Mouse (Mus musculus) heart, embryonic 11.5 days (tissue): ENCODE measurements at regions not wholly inside any gene's neighbourhood (a gene's known extent, or its start where the extent isn't known, plus 50 kb on each side); places are given as distances from the start of the nearest gene placed in this dataset.
"Not testable (repeated sequence)": the region's sequence is repeated elsewhere in the genome, so short reads cannot be mapped to it uniquely, and the experiment has no call there.

Experiments
- ATAC-seq: fragments of 200-750 bp; cut with Nextera tagmentation; replicated peaks from 2 replicates; pipeline ENCODE4 v1.8.0; 2017; ENCODE audit warnings: moderate library complexity; ENCODE audit not compliant: insufficient number of reproducible peaks, low FRiP score, low TSS enrichment
- H3K27ac ChIP-seq: fragments of 300-500 bp; sonication (generic); 2 replicates; pipeline ENCODE4 v1.5.1; 2014; ENCODE audit warnings: mild to moderate bottlenecking, low read depth, low read length
- H3K27me3 ChIP-seq: fragments of 300-500 bp; sonication (generic); 2 replicates; pipeline ENCODE4 v1.6.1; 2014; ENCODE audit warnings: mild to moderate bottlenecking, low read length, mixed read lengths; ENCODE audit not compliant: control insufficient read depth, insufficient read depth
- H3K36me3 ChIP-seq: fragments of 300-500 bp; sonication (generic); 2 replicates; pipeline ENCODE4 v1.6.1; 2014; ENCODE audit warnings: mild to moderate bottlenecking, low read length, moderate library complexity, mixed read lengths; ENCODE audit not compliant: control insufficient read depth, insufficient read depth
- H3K4me1 ChIP-seq: fragments of 300-500 bp; sonication (generic); 2 replicates; pipeline ENCODE4 v1.6.1; 2014; ENCODE audit warnings: low read length; ENCODE audit not compliant: control insufficient read depth, insufficient read depth
- H3K4me2 ChIP-seq: fragments of 300-500 bp; sonication (generic); 2 replicates; pipeline ENCODE4 v1.6.1; 2014; ENCODE audit warnings: mild to moderate bottlenecking, moderate library complexity
- H3K4me3 ChIP-seq: fragments of 300-500 bp; sonication (generic); 2 replicates; pipeline ENCODE4 v1.5.1; 2014; ENCODE audit warnings: low read depth, low read length
- H3K9ac ChIP-seq: fragments of 300-500 bp; sonication (generic); 2 replicates; pipeline ENCODE4 v1.6.1; 2014; ENCODE audit warnings: mild to moderate bottlenecking, low read depth, low read length, moderate library complexity
- H3K9me3 ChIP-seq: fragments of 300-500 bp; sonication (generic); replicated peaks from 2 replicates; pipeline ENCODE4 v1.6.1; 2016; ENCODE audit warnings: low read length; ENCODE audit not compliant: control insufficient read depth
- WGBS: fragments of 180-500 bp; shearing (Covaris S2); extraction: QIAGEN DNeasy Blood & Tissue Kit; methylation state at CpG from one replicate; pipeline ENCODE4 v1.1.7; 2014; ENCODE audit not compliant: insufficient replicate concordance; 5-methylcytosine and 5-hydroxymethylcytosine counted together

- Histone ChIP-seq H3K4me2 (peak overlapping the region; percentile 39), H3K4me3 (peak overlapping the region; percentile 31)
- ATAC-seq, H3K9ac ChIP-seq, H3K27ac ChIP-seq, H3K27me3 ChIP-seq, H3K4me1 ChIP-seq, H3K36me3 ChIP-seq, H3K9me3 ChIP-seq: not testable (repeated sequence)
- 2% methylated on average over 31 of the region's 40 CpGs for WGBS
Observed at GRCm38 (mm10) chr12:22745556-22745955, 1034.5 kb downstream of the Gm10330 start.

GRCm38 (mm10) chr12:22745067-22745466 lies 1035.0 kb downstream of the Gm10330 start:
- not testable (repeated sequence) for ATAC-seq, H3K27ac ChIP-seq, H3K9ac ChIP-seq, H3K4me1 ChIP-seq, H3K9me3 ChIP-seq, H3K27me3 ChIP-seq, H3K36me3 ChIP-seq
- Histone ChIP-seq H3K4me3 (peak overlapping the region; percentile 31), H3K4me2 (peak overlapping the region; percentile 39)
- WGBS = 3% methylated on average over 18 of the region's 43 CpGs
